Mouse (Mus musculus) kidney, adult 2 months (tissue): Measurements from ENCODE around the gene Gm7579.

ENCODE experiments used
- CTCF ChIP-seq: fragments of 200-500 bp; conservative IDR thresholded peaks from 2 replicates; pipeline ENCODE4 v1.5.1; 2011; ENCODE audit warnings: low read depth, mild to moderate bottlenecking, control low read depth, low read length, moderate library complexity, mixed read lengths; ENCODE audit not compliant: insufficient read depth, insufficient read length
- POLR2A ChIP-seq: fragments of 200-500 bp; IDR thresholded peaks from one replicate; pipeline ENCODE4 v1.6.1; 2011; ENCODE audit warnings: low read depth, low read length, control low read depth

DNA sequence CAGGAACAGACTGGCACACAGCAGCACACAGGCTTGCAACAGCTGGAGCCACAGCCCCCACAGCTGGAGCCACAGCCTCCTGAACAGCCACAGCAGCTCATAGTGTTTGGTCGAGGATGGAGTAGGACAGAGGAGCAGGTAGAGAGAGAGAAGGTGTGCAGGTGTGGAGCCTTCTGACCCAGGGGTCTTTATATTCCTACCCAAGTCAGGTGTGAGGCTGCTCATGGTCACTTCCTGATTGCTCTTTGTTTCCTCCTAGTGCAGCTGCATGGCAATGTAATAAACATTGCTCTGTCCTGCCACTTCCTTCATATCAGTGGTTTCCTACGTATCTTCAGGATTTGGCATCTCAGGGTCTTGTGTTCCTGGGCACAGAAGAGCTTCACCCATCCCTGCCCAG is 21.4 kb upstream of the Gm7579 start, which contains the start of gene Gm10153:
- TF ChIP-seq CTCF (no peak), POLR2A (no peak)
